Mouse (Mus musculus): ENCODE measurements around the gene Kazald1. TPM values are rescaled to one million over a fixed set of nuclear protein-coding genes. Genes with fewer than 3 reads are reported as not detected.

Kazald1 gene
- polyA plus RNA-seq, 1 experiment: 3.0 TPM

GRCm38 (mm10) chr19:45067758-45068510 lies 7.1 kb upstream of the Kazald1 start:
- TF ChIP-seq CTCF (IDR thresholded peaks at IDR 0.05; ENCODE audit: borderline replicate concordance, extremely low read depth, insufficient read depth, insufficient read length) (no peak), POLR2A (IDR thresholded peaks at IDR 0.05; ENCODE audit: borderline replicate concordance, extremely low read depth, insufficient read depth, insufficient read length, poor library complexity, severe bottlenecking) (no peak)
- DNase-seq (ENCODE audit: low read depth): no peak

GRCm38 (mm10) chr19:45073871-45074542 lies 1.0 kb upstream of the Kazald1 start:
- peak; percentile 95 for TF ChIP-seq CTCF (IDR thresholded peaks at IDR 0.05; ENCODE audit: borderline replicate concordance, extremely low read depth, insufficient read depth, insufficient read length)
- TF ChIP-seq POLR2A (IDR thresholded peaks at IDR 0.05; ENCODE audit: borderline replicate concordance, extremely low read depth, insufficient read depth, insufficient read length, poor library complexity, severe bottlenecking): no peak
- peak; percentile 94 for DNase-seq (ENCODE audit: low read depth)

- DNase-seq (ENCODE audit: low read depth): no peak
- TF ChIP-seq POLR2A (IDR thresholded peaks at IDR 0.05; ENCODE audit: borderline replicate concordance, extremely low read depth, insufficient read depth, insufficient read length, poor library complexity, severe bottlenecking) (no peak), CTCF (IDR thresholded peaks at IDR 0.05; ENCODE audit: borderline replicate concordance, extremely low read depth, insufficient read depth, insufficient read length) (0 out of 2 replicates have a peak, but pooled peaks have one; percentile 10)
Measured at GRCm38 (mm10) chr19:45075323-45076035, 438 bp downstream of the Kazald1 start.

- TF ChIP-seq CTCF (IDR thresholded peaks at IDR 0.05; ENCODE audit: borderline replicate concordance, extremely low read depth, insufficient read depth, insufficient read length): no peak
- TF ChIP-seq POLR2A (IDR thresholded peaks at IDR 0.05; ENCODE audit: borderline replicate concordance, extremely low read depth, insufficient read depth, insufficient read length, poor library complexity, severe bottlenecking): no peak
- no peak for DNase-seq (ENCODE audit: low read depth)
Measured at GRCm38 (mm10) chr19:45076036-45076575, 1.1 kb downstream of the Kazald1 start.

- peak; percentile 63 for DNase-seq (ENCODE audit: low read depth)
- TF ChIP-seq CTCF (IDR thresholded peaks at IDR 0.05; ENCODE audit: borderline replicate concordance, extremely low read depth, insufficient read depth, insufficient read length) (peak; percentile 42; the same call in 1 of the 2 replicates), POLR2A (IDR thresholded peaks at IDR 0.05; ENCODE audit: borderline replicate concordance, extremely low read depth, insufficient read depth, insufficient read length, poor library complexity, severe bottlenecking) (no peak)
Measured at GRCm38 (mm10) chr19:45076586-45077510, 1.8 kb downstream of the Kazald1 start.

- no peak for DNase-seq (ENCODE audit: low read depth)
- TF ChIP-seq CTCF (IDR thresholded peaks at IDR 0.05; ENCODE audit: borderline replicate concordance, extremely low read depth, insufficient read depth, insufficient read length) (no peak), POLR2A (IDR thresholded peaks at IDR 0.05; ENCODE audit: borderline replicate concordance, extremely low read depth, insufficient read depth, insufficient read length, poor library complexity, severe bottlenecking) (no peak)
Measured at GRCm38 (mm10) chr19:45077742-45078645, 3.0 kb downstream of the Kazald1 start.

- peak; percentile 64 for DNase-seq (ENCODE audit: low read depth)
- TF ChIP-seq CTCF (IDR thresholded peaks at IDR 0.05; ENCODE audit: borderline replicate concordance, extremely low read depth, insufficient read depth, insufficient read length) (peak; percentile 49; the same call in 1 of the 2 replicates), POLR2A (IDR thresholded peaks at IDR 0.05; ENCODE audit: borderline replicate concordance, extremely low read depth, insufficient read depth, insufficient read length, poor library complexity, severe bottlenecking) (no peak)
Measured at GRCm38 (mm10) chr19:45078971-45079764, 4.1 kb downstream of the Kazald1 start.

GRCm38 (mm10) chr19:45079769-45080515 lies 4.9 kb downstream of the Kazald1 start:
- DNase-seq (ENCODE audit: low read depth): peak; percentile 68
- TF ChIP-seq POLR2A (IDR thresholded peaks at IDR 0.05; ENCODE audit: borderline replicate concordance, extremely low read depth, insufficient read depth, insufficient read length, poor library complexity, severe bottlenecking): no peak
- no peak for TF ChIP-seq CTCF (IDR thresholded peaks at IDR 0.05; ENCODE audit: borderline replicate concordance, extremely low read depth, insufficient read depth, insufficient read length)

Measured in brain, embryonic 14.5 days (tissue).